Mouse (Mus musculus) liver, postnatal 0 days (tissue): ENCODE data around the gene Olfr648.

ENCODE experiments used
- CTCF ChIP-seq: sonication (generic); IDR thresholded peaks from 2 replicates; pipeline ENCODE4 v1.5.1; 2016; ENCODE audit warnings: antibody characterized with exemption, low read depth
- EP300 ChIP-seq: IDR thresholded peaks from 2 replicates; pipeline ENCODE4 v1.6.1; 2016; ENCODE audit warnings: antibody characterized with exemption, low read depth, mild to moderate bottlenecking

GRCm38 (mm10) chr7:104217881-104218280, 34.7 kb upstream of the Olfr648 start:
- TF ChIP-seq CTCF = no peak
- TF ChIP-seq EP300 = no peak
